Mouse (Mus musculus) megakaryocyte, embryonic 14.5 days (primary cell): Measurements from ENCODE around the gene Arhgef3. TPM values are rescaled to one million over a fixed set of nuclear protein-coding genes. Genes with fewer than 3 reads are reported as not detected.

Source experiments
- H3K27me3 ChIP-seq: replicated peaks from 2 replicates; pipeline ENCODE3; 2012; ENCODE audit warnings: inconsistent platforms
- H3K36me3 ChIP-seq: replicated peaks from 2 replicates; pipeline ENCODE3; 2012; ENCODE audit warnings: low read length, inconsistent platforms, mixed read lengths
- H3K4me1 ChIP-seq: 2 replicates; pipeline ENCODE4 v1.6.1; 2012; ENCODE audit warnings: inconsistent platforms
- H3K4me3 ChIP-seq: replicated peaks from 2 replicates; pipeline ENCODE3; 2012; ENCODE audit warnings: moderate library complexity, mild to moderate bottlenecking, inconsistent platforms
- H3K9me3 ChIP-seq: 2 replicates; pipeline ENCODE4 v1.6.1; 2012; ENCODE audit warnings: inconsistent platforms
- FLI1 ChIP-seq: IDR thresholded peaks from 2 replicates; pipeline ENCODE4 v1.6.1; 2012; ENCODE audit warnings: low read length, inconsistent platforms, mixed read lengths
- GATA1 ChIP-seq: IDR thresholded peaks from 3 replicates; pipeline ENCODE4 v1.6.1; 2012; ENCODE audit warnings: mixed read lengths, low read length, inconsistent platforms, borderline replicate concordance
- polyA plus RNA-seq: library from polyadenylated mRNA; stranded (reverse); fragments of >175 nt; gene quantifications from 2 replicates; pipeline ENCODE4 v1.2.3, GENCODE M21; 2012; ENCODE audit warnings: low replicate concordance; ENCODE audit not compliant: insufficient read depth

The Arhgef3 gene
- polyA plus RNA-seq, 1 experiment: 6.7 TPM

DNA sequence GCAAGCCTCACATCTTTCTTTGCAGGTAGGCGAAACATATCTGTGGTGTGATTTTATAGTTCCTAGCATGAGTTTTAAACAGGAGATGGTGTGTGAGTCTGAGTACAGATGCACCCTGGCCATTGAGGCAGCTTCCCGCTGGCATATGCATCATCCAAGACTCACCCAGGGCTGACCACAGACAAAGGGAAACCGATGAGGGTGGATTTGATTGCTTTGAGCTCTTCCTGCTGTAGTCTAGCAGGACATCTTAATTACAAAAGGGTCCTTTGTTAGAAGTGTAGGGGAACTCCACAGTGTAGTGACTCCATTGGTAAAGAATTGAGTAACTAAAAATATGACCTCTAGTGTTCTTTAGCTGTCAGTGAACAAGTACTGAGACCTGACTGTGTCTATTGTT lies 232.5 kb downstream of the Arhgef3 start:
- TF ChIP-seq FLI1: no peak
- TF ChIP-seq GATA1: no peak
- Histone ChIP-seq H3K36me3 (peaks cover 53% of the 10 kb centered on the region), H3K4me3 (no peak overlapping the region), H3K9me3 (no peaks in the 10 kb centered on the region), H3K4me1 (peaks cover 95% of the 10 kb centered on the region), H3K27me3 (no peaks in the 10 kb centered on the region)

DNA sequence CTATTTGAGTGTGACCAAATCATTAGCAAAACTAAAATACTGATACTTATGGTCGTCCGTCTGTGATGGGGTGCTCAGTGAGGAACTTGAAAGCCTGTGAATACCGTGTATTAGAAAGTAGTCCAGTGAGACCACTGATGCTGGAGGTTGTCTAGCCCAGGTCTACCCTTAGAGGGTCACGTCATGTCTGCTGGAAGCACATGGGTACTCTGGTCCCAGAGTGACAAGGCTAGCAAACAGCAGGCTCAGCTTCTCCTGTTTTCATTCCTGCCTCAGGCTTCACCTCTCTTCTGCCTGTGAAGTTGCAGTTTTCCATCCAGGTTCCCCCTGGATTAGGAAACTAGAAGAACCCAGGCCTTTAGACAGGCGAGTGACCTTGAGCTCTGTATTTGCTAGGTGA lies 233.0 kb downstream of the Arhgef3 start:
- TF ChIP-seq FLI1 (no peak), GATA1 (no peak)
- peaks cover 95% of the 10 kb centered on the region for H3K4me1 ChIP-seq
- H3K9me3 ChIP-seq: no peaks in the 10 kb centered on the region

DNA sequence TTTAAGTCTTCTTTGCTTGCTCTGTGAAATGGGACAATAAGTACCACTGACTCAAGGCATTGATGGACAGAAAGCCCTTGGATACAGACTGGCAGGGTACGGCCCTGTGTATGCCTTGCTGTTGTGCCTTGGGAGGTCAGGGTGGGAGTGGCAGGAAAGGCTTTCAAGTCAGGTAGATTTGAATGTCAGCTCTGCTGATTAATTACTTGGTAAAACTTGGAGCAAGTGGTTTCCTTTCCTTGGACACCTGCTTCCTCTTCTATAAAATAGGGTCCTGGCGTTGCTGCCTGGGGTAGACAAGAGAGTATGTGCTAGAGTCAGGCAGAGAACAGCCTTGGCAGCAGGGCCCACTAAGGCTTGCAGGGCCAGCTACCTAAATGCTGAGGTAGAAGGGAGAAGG lies 233.4 kb downstream of the Arhgef3 start:
- no peak overlapping the region for H3K4me3 ChIP-seq
- H3K27me3 ChIP-seq: no peaks in the 10 kb centered on the region
- TF ChIP-seq FLI1: no peak
- TF ChIP-seq GATA1: no peak
- no peaks in the 10 kb centered on the region for H3K9me3 ChIP-seq
- peaks cover 57% of the 10 kb centered on the region for H3K36me3 ChIP-seq
- peaks cover 97% of the 10 kb centered on the region for H3K4me1 ChIP-seq

More for the DNA sequence above, 233.0 kb downstream of the Arhgef3 start:
- Histone ChIP-seq H3K27me3 (no peaks in the 10 kb centered on the region), H3K4me3 (peak overlapping the region; percentile 9), H3K36me3 (peaks cover 55% of the 10 kb centered on the region)

DNA sequence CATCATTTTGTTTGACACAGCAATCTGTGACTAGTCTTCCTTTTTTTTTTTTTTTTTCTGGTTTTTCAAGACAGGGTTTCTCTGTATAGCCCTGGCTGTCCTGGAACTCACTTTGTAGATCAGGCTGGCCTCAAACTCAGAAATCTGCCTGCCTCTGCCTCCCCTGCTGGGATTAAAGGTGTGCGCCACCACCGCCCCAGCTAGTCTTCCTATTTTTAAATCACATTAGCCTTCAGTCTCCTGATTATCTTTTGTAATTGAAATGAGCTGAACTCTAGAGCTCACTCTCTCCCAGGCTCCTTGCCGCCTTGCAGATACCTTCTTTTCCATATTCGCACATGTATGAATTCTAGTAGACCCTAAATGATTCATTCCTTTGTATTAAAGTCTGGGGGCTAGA lies 234.0 kb downstream of the Arhgef3 start:
- TF ChIP-seq GATA1: no peak
- TF ChIP-seq FLI1: no peak
- Histone ChIP-seq H3K9me3 (no peaks in the 10 kb centered on the region), H3K27me3 (no peaks in the 10 kb centered on the region), H3K4me1 (peaks cover 98% of the 10 kb centered on the region), H3K4me3 (no peak overlapping the region), H3K36me3 (peaks cover 57% of the 10 kb centered on the region)

DNA sequence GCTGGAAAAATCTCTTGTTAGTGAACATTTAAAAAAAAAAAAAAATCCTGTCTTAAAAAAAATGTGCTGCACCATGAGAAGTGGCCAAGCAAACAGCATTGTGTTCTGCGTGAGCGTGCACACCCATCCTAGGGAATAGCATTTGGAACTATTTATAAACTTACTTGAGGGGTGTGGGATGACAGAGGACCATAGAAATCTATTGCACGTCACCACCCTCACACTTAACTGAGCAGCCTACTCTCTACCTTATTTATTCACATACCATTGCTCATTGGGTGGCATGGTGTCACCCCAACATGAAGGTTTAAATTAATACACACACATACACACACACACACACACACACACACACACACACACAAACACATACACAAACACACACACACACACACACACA lies 234.4 kb downstream of the Arhgef3 start:
- TF ChIP-seq FLI1 (no peak), GATA1 (no peak)
- Histone ChIP-seq H3K27me3 (no peaks in the 10 kb centered on the region), H3K9me3 (no peaks in the 10 kb centered on the region), H3K4me3 (no peak overlapping the region), H3K36me3 (peaks cover 57% of the 10 kb centered on the region), H3K4me1 (peaks cover 98% of the 10 kb centered on the region)

GRCm38 (mm10) chr14:27349828-27350729 lies 235.4 kb downstream of the Arhgef3 start:
- H3K4me3 ChIP-seq: peak overlapping the region; percentile 68
- TF ChIP-seq GATA1: no peak
- no peak for TF ChIP-seq FLI1
- H3K4me1 ChIP-seq: peaks cover 98% of the 10 kb centered on the region
- H3K36me3 ChIP-seq: peaks cover 54% of the 10 kb centered on the region
- H3K27me3 ChIP-seq: no peaks in the 10 kb centered on the region
- H3K9me3 ChIP-seq: no peaks in the 10 kb centered on the region

- Histone ChIP-seq H3K27me3 (no peaks in the 10 kb centered on the region), H3K36me3 (peaks cover 54% of the 10 kb centered on the region), H3K4me1 (peaks cover 98% of the 10 kb centered on the region), H3K9me3 (no peaks in the 10 kb centered on the region), H3K4me3 (peak overlapping the region; percentile 86)
- TF ChIP-seq FLI1 (no peak), GATA1 (no peak)
Observed at GRCm38 (mm10) chr14:27351051-27351475, 236.4 kb downstream of the Arhgef3 start.

DNA sequence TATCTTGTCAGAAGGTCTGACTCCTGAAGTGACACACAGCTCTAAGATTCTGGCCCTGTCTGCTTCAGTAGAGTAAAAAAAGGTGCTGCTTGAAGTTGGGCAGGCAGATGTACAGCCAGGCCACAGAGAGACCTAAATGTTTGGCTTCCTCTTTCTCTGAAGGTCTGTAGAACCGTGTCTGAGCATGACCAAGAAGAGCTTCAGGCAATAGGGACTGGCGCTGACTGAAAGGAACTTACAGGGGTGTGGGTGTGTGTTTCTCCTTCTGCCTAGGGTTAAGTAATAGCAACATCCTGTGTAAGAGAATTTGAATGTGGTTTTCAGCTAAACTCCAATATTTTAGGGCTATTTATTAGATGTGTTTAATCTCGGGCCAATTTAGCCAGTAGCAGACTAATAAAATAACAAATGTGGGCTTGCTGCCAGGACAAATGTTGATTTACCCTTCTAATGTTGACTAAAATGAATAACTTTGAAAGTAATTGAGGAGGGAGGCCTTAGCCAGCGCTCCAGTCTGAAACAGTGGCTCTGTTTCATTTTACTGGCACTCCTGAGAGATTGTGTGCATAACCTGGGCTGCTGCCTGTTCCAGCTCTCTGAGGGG lies 236.9 kb downstream of the Arhgef3 start:
- H3K4me1 ChIP-seq: peaks cover 100% of the 10 kb centered on the region
- H3K36me3 ChIP-seq: peaks cover 53% of the 10 kb centered on the region
- H3K4me3 ChIP-seq: peak overlapping the region; percentile 86
- no peaks in the 10 kb centered on the region for H3K9me3 ChIP-seq
- no peak for TF ChIP-seq GATA1
- no peak for TF ChIP-seq FLI1
- no peaks in the 10 kb centered on the region for H3K27me3 ChIP-seq

- Histone ChIP-seq H3K36me3 (peaks cover 56% of the 10 kb centered on the region), H3K4me3 (peak overlapping the region; percentile 62), H3K4me1 (peaks cover 100% of the 10 kb centered on the region), H3K27me3 (no peaks in the 10 kb centered on the region), H3K9me3 (no peaks in the 10 kb centered on the region)
- TF ChIP-seq FLI1 (no peak), GATA1 (no peak)
Observed at GRCm38 (mm10) chr14:27352470-27352869, 237.8 kb downstream of the Arhgef3 start.

- Histone ChIP-seq H3K36me3 (peaks cover 50% of the 10 kb centered on the region), H3K4me1 (peaks cover 92% of the 10 kb centered on the region), H3K9me3 (no peaks in the 10 kb centered on the region), H3K27me3 (no peaks in the 10 kb centered on the region), H3K4me3 (peak overlapping the region; percentile 86)
- no peak for TF ChIP-seq FLI1
- no peak for TF ChIP-seq GATA1
Observed at GRCm38 (mm10) chr14:27355151-27355550, 240.5 kb downstream of the Arhgef3 start.
